Mouse (Mus musculus) neural tube, embryonic 13.5 days (tissue): ENCODE data around the gene Kiss1r. TPM values are rescaled to one million over a fixed set of nuclear protein-coding genes. Genes with fewer than 3 reads are reported as not detected.

Source experiments
- ATAC-seq: fragments of 200-750 bp; cut with Nextera tagmentation; 2 replicates; pipeline ENCODE4 v1.8.0; 2017; ENCODE audit warnings: low read depth, mild to moderate bottlenecking, moderate TSS enrichment, moderate library complexity
- H3K27ac ChIP-seq: fragments of 300-500 bp; sonication (generic); replicated peaks from 2 replicates; pipeline ENCODE4 v1.5.1; 2015; ENCODE audit warnings: moderate library complexity, mild to moderate bottlenecking, inconsistent platforms
- H3K27me3 ChIP-seq: fragments of 300-500 bp; sonication (generic); 2 replicates; pipeline ENCODE4 v1.6.1; 2015; ENCODE audit warnings: mild to moderate bottlenecking, inconsistent platforms
- H3K36me3 ChIP-seq: fragments of 300-500 bp; sonication (generic); 2 replicates; pipeline ENCODE4 v1.6.1; 2015; ENCODE audit warnings: mild to moderate bottlenecking, inconsistent platforms
- H3K4me1 ChIP-seq: fragments of 300-500 bp; sonication (generic); replicated peaks from 2 replicates; pipeline ENCODE4 v1.6.1; 2015; ENCODE audit warnings: inconsistent platforms
- H3K4me2 ChIP-seq: fragments of 300-500 bp; sonication (generic); 2 replicates; pipeline ENCODE4 v1.6.1; 2015; ENCODE audit warnings: inconsistent platforms, mild to moderate bottlenecking, moderate library complexity
- H3K4me3 ChIP-seq: fragments of 300-500 bp; sonication (generic); 2 replicates; pipeline ENCODE4 v1.5.1; 2015; ENCODE audit warnings: mild to moderate bottlenecking, inconsistent platforms
- H3K9ac ChIP-seq: fragments of 300-500 bp; sonication (generic); 2 replicates; pipeline ENCODE4 v1.6.1; 2015; ENCODE audit warnings: moderate library complexity, mild to moderate bottlenecking, inconsistent platforms
- H3K9me3 ChIP-seq: fragments of 300-500 bp; sonication (generic); 2 replicates; pipeline ENCODE4 v1.6.1; 2016; ENCODE audit warnings: inconsistent platforms
- WGBS: fragments of 180-500 bp; shearing (Covaris S2); methylation state at CpG from one replicate; pipeline ENCODE4 v1.1.7; 2015; 5-methylcytosine and 5-hydroxymethylcytosine counted together
- polyA plus RNA-seq: library from polyadenylated mRNA; unstranded; fragments of >200 nt; fragmentation: Nextera tagmentation; extraction: Ambion mirVana; gene quantifications from 2 replicates; pipeline ENCODE4 v1.2.1, GENCODE M21; 2015

Gene Kiss1r
- polyA plus RNA-seq, 1 experiment from 2014 or later, result 2.1 TPM

DNA sequence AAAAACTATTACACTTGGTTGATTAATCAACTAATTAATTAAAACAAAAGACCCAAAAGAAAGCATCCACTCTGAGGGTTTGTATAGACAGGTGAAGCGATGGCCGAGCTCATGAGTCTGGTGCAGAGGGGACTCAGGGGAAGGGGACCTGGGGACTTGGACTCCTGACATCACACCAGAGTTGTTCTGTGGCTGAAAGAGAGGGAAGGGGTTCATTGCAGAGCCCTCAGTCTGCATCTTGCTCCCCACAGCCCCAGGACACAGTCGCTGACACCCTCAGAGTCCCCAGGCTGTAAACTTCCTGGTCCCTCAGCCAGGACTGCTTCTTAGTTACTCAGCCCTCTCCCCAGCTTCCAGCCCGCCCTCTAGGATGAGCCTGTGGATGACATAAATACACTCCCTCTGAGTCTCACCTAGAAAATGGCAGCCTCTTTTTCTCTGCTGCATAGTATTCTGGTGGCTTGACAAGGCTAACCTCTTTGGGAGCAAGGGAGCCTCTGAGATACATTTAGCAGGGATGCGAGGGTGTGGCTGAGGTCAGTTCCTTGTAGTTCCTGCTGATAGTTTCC, 845 bp downstream of the Kiss1r start:
- Histone ChIP-seq H3K27me3 (peaks cover 55% of the 10 kb centered on the region), H3K27ac (no peak overlapping the region), H3K4me1 (peaks cover 54% of the 10 kb centered on the region), H3K4me2 (peak overlapping the region; percentile 97), H3K9me3 (no peaks in the 10 kb centered on the region), H3K4me3 (peak overlapping the region; percentile 84), H3K9ac (peak overlapping the region; percentile 97; the same call in 1 of the 2 replicates), H3K36me3 (peaks cover under 1% of the 10 kb centered on the region; the same call in 1 of the 2 replicates)
- 61% methylated on average over 5 of the region's 5 CpGs for WGBS
- no peak for ATAC-seq

GRCm38 (mm10) chr10:79918231-79919078, 1.7 kb downstream of the Kiss1r start:
- no peak overlapping the region for H3K27ac ChIP-seq
- H3K4me2 ChIP-seq, result peak overlapping the region; percentile 4; the same call in 1 of the 2 replicates
- H3K27me3 ChIP-seq, result peaks cover 63% of the 10 kb centered on the region
- no peaks in the 10 kb centered on the region for H3K36me3 ChIP-seq
- peak overlapping the region; percentile 6; the same call in 1 of the 2 replicates for H3K4me3 ChIP-seq
- H3K4me1 ChIP-seq, result peaks cover 54% of the 10 kb centered on the region
- no peak overlapping the region for H3K9ac ChIP-seq
- WGBS, result 3% methylated on average over 35 of the region's 35 CpGs
- H3K9me3 ChIP-seq, result no peaks in the 10 kb centered on the region
- no peak for ATAC-seq

- no peak for ATAC-seq
- H3K9ac ChIP-seq, result 0 out of 2 replicates have a peak overlapping the region, but pooled peaks have one; percentile 38
- peaks cover 72% of the 10 kb centered on the region for H3K27me3 ChIP-seq
- no peak overlapping the region for H3K4me3 ChIP-seq
- H3K4me1 ChIP-seq, result peaks cover 47% of the 10 kb centered on the region
- no peak overlapping the region; the same call in 1 of the 2 replicates for H3K4me2 ChIP-seq
- no peaks in the 10 kb centered on the region for H3K9me3 ChIP-seq
- no peak overlapping the region for H3K27ac ChIP-seq
- no peaks in the 10 kb centered on the region for H3K36me3 ChIP-seq
- 3% methylated on average over 21 of the region's 21 CpGs for WGBS
Measured at GRCm38 (mm10) chr10:79919251-79919849, 2.6 kb downstream of the Kiss1r start.

GRCm38 (mm10) chr10:79920056-79920890, 3.5 kb downstream of the Kiss1r start:
- Histone ChIP-seq H3K9ac (no peak overlapping the region), H3K9me3 (no peaks in the 10 kb centered on the region), H3K4me2 (peak overlapping the region; percentile 51), H3K4me3 (peak overlapping the region; percentile 27), H3K27me3 (peaks cover 72% of the 10 kb centered on the region), H3K4me1 (peaks cover 38% of the 10 kb centered on the region), H3K27ac (no peak overlapping the region), H3K36me3 (no peaks in the 10 kb centered on the region)
- 15% methylated on average over 26 of the region's 26 CpGs for WGBS
- ATAC-seq, result no peak

GRCm38 (mm10) chr10:79920958-79921535, 4.3 kb downstream of the Kiss1r start, which contains the start of gene R3hdm4:
Gene R3hdm4 (minus strand): TSS chr10:79921208.
- no peak within 1 kb of the TSS for H3K27ac ChIP-seq
- H3K4me3 ChIP-seq, result peak within 1 kb of the TSS; percentile 27
- 3% methylated on average over 41 of the region's 41 CpGs for WGBS
- H3K9me3 ChIP-seq, result no peaks in the 10 kb centered on the region
- peak within 1 kb of the TSS; percentile 51 for H3K4me2 ChIP-seq
- no peaks in the 10 kb centered on the region for H3K36me3 ChIP-seq
- peaks cover 37% of the 10 kb centered on the region for H3K4me1 ChIP-seq
- H3K9ac ChIP-seq, result peak within 1 kb of the TSS; percentile 60
- ATAC-seq, result no peak
- H3K27me3 ChIP-seq, result peaks cover 72% of the 10 kb centered on the region

DNA sequence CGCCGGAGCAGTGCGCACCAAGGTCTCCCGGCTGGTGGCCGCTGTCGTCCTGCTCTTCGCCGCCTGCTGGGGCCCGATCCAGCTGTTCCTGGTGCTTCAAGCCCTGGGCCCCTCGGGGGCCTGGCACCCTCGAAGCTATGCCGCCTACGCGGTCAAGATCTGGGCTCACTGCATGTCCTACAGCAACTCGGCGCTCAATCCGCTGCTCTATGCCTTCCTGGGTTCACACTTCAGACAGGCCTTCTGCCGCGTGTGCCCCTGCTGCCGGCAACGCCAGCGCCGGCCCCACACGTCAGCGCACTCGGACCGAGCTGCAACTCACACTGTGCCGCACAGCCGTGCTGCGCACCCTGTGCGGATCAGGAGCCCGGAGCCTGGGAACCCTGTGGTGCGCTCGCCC, 4.8 kb downstream of the Kiss1r start:
- Histone ChIP-seq H3K4me1 (peaks cover 39% of the 10 kb centered on the region), H3K9ac (peak overlapping the region; percentile 60), H3K27me3 (peaks cover 72% of the 10 kb centered on the region), H3K36me3 (no peaks in the 10 kb centered on the region), H3K4me3 (peak overlapping the region; percentile 27), H3K27ac (no peak overlapping the region), H3K9me3 (no peaks in the 10 kb centered on the region), H3K4me2 (peak overlapping the region; percentile 51)
- 1% methylated on average over 34 of the region's 34 CpGs for WGBS
- ATAC-seq, result no peak

DNA sequence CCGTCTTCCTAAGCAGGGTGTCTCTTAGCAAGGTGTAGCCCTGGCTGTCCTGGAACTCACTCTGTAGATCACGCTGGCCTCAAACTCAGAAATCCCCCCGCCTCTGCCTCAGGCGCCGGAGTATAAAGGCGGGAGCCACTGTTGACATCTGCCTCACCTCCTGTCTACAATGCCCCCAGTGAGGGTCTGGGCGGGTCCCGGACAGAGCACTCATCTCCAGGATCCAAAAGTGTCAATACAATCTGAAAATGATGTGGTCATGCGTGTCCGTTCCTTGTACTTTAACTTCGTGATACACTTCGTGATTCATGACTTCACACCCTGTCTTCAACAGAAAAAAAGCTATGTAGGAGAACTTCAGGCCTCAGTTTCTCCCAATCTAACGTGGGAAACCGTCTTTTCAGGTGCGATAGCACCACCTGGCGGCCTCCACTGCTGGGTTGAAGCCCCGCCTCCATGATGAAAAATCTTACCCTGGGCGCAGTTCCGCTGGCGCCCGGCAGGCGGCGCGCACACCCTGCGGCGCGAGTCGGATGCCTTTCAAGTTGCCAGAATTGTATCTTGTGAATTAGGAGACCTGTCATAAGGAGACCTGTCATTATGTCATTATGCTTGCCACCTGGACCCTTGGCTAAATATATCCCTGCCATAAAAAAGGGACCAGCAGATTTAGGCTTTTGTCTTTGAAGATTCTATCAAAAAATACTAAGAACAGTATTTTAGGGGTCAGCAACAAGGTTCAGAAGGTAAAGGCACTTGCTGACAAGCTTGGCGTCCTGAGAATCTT, 8.4 kb downstream of the Kiss1r start:
- H3K4me3 ChIP-seq, result peak overlapping the region; percentile 10; the same call in 1 of the 2 replicates
- H3K4me1 ChIP-seq, result peaks cover 42% of the 10 kb centered on the region
- H3K27ac ChIP-seq, result no peak overlapping the region
- H3K9ac ChIP-seq, result 0 out of 2 replicates have a peak overlapping the region, but pooled peaks have one; percentile 94
- H3K9me3 ChIP-seq, result no peaks in the 10 kb centered on the region
- WGBS, result 11% methylated on average over 29 of the region's 29 CpGs
- peak overlapping the region; percentile 76 for H3K4me2 ChIP-seq
- ATAC-seq, result no peak
- peaks cover 42% of the 10 kb centered on the region for H3K27me3 ChIP-seq
- H3K36me3 ChIP-seq, result no peaks in the 10 kb centered on the region

DNA sequence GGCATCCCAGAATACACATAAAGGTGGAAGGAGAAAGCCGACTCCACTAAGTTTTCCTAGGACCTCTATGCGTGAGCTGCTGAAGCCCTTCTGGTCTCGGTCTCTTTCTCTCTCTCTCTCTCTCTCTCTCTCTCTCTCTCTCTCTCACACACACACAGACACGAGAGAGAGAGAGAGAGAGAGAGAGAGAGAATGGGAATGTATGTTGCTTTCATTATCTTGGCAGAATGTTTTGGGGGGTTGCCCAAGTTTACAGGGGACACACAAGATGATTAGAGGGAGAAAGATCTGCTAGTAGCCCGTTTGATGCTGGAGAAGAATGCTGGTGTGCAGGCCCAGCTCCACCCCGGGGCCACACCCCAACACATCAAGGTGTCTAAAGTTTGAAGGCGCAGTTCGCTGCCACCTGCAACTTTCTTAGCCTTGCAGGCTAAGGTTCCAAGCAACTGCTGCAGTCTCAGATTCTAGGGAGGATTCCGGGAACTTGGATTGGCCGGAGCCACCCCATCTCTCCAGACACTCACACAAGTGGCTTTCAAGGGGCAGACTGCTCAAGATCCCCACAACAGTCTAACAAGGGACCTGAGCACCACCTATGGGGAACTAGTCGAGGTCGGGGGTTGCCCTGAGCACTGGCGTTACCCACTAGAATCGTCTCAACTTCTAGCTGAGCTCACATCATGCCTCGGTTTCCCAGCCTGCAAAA, 9.2 kb downstream of the Kiss1r start:
- H3K4me2 ChIP-seq, result peak overlapping the region; percentile 76
- peak overlapping the region; percentile 96; the same call in 1 of the 2 replicates for H3K27ac ChIP-seq
- H3K4me1 ChIP-seq, result peaks cover 45% of the 10 kb centered on the region

DNA sequence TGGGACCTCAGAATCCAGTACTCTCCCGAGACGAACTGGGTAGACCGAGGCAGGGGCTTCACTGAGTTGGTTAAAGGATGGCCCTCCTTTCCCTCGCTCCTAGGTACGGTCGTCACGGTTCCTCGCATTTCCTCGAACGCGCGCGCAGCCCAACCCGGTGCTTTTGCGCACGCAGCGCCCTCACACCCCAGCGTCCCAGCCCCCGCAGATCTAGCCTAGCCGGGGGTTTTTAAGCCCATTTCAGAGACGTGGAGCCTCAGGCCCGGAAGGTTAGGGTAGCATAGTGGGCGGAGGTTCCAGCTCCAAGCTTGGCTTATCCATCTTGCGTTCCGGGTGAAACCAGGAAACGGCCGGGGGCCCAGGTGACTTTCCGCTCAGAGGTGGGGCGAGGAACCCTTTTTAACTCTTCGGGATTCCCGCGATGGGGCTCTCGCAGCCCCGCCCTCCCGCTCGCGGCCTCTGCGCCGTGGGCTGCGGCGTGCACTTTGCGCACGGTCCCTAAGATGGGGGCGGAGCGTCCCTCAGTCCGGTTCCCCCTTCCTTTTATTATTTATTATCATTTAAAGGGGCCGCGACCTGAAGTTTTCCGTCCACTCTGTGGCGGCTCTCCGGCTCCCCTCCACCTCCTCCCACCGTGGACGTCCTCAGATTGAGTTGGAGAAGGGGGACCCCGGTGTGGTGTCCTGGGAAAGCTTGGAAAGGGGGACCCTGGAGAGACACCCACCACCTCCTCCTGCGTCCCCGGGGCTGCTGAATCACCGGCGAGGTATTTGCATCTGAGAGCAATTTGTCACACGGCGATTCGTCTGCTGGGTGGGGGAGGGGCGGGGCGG, 9.9 kb downstream of the Kiss1r start, which contains the start of gene Arid3a:
Arid3a (plus strand) TSS at position 553 of the 833 bp plus-strand sequence.
- Histone ChIP-seq H3K4me3 (peak within 1 kb of the TSS; percentile 96), H3K27me3 (peaks cover 27% of the 10 kb centered on the region), H3K4me1 (peaks cover 45% of the 10 kb centered on the region), H3K36me3 (peaks cover 12% of the 10 kb centered on the region), H3K27ac (peak within 1 kb of the TSS; percentile 96), H3K9ac (peak within 1 kb of the TSS; percentile 94), H3K9me3 (no peaks in the 10 kb centered on the region), H3K4me2 (peak within 1 kb of the TSS; percentile 76)
- ATAC-seq, result peak; percentile 77
- under 1% methylated on average over 63 of the region's 63 CpGs for WGBS

More for the DNA sequence above, 9.2 kb downstream of the Kiss1r start:
- 9% methylated on average over 15 of the region's 15 CpGs for WGBS
- no peaks in the 10 kb centered on the region for H3K9me3 ChIP-seq
- H3K4me3 ChIP-seq, result peak overlapping the region; percentile 96
- H3K27me3 ChIP-seq, result peaks cover 34% of the 10 kb centered on the region
- H3K36me3 ChIP-seq, result peaks cover 4% of the 10 kb centered on the region
- 0 out of 2 replicates have a peak, but pooled peaks have one; percentile 1 for ATAC-seq
- peak overlapping the region; percentile 94 for H3K9ac ChIP-seq
